Mouse (Mus musculus): ENCODE measurements around the gene Pla1a. TPM values are rescaled to one million over a fixed set of nuclear protein-coding genes. Genes with fewer than 3 reads are reported as not detected.
A peak's percentile ranks its signal among the peaks of the same experiment; 100 is the strongest.

The Pla1a gene
- polyA plus RNA-seq, 1 experiment from 2014 or later: not detected

DNA sequence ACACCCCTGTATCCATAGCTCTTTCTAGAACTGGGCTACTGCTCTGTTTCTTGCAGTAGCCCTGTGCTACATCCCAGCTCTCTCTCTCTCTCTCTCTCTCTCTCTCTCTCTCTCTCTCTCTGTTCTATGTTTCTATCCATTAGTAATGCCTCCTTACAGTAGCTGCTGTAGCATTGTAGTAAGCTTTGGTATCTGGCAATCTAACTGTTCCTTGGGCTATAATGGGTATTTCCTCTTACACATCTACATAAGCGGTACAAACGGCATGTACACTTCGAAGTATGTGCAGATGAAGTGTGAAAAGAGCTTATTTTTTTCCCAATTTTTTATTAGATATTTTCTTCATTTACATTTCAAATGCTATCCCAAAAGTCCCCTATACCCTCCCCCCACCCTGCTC is 53.0 kb downstream of the Pla1a start:
- WGBS: 89% methylated on average over 3 of the region's 3 CpGs
- no peaks in the 10 kb centered on the region for H3K27me3 ChIP-seq (ENCODE audit: control insufficient read depth, insufficient read depth, low read length)
- ATAC-seq (ENCODE audit: insufficient number of reproducible peaks, insufficient read depth, low FRiP score, low read depth): no peak
- no peaks in the 10 kb centered on the region for H3K36me3 ChIP-seq (ENCODE audit: control insufficient read depth, insufficient read depth, low read length)
- H3K27ac ChIP-seq (ENCODE audit: low read length): no peak overlapping the region
- H3K4me2 ChIP-seq (replicated peaks; ENCODE audit: low read depth, low read length): no peak overlapping the region
- no peaks in the 10 kb centered on the region; the same call in 1 of the 2 replicates for H3K4me1 ChIP-seq (ENCODE audit: control insufficient read depth, insufficient read depth, low read length)
- no peak overlapping the region for H3K9ac ChIP-seq (replicated peaks; ENCODE audit: low read depth, low read length)
- H3K9me3 ChIP-seq (ENCODE audit: control insufficient read depth, low read depth, low read length): no peaks in the 10 kb centered on the region
- no peak overlapping the region for H3K4me3 ChIP-seq (ENCODE audit: low read depth, low read length)

DNA sequence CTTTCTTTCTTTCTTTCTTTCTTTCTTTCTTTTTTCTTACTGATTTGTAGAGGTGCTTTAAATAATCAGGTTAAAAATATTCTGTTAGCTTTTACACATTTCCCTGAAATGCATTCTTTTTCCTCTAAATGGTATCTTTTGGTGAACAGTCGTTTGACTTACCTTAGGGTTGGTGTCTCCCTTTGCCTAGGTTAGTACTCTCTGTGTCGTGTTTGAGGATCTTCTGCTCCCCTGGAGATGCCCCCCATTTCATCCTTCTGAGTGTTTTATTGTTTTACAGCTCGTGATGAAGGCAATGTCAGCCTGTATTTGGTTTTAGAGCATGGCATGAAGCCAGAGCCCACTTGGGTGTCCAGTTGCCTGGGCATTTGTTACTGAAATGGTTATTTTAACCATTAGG is 53.5 kb downstream of the Pla1a start:
- no peaks in the 10 kb centered on the region; the same call in 1 of the 2 replicates for H3K4me1 ChIP-seq (ENCODE audit: control insufficient read depth, insufficient read depth, low read length)
- H3K9ac ChIP-seq (replicated peaks; ENCODE audit: low read depth, low read length): no peak overlapping the region
- no peak for ATAC-seq (ENCODE audit: insufficient number of reproducible peaks, insufficient read depth, low FRiP score, low read depth)
- H3K36me3 ChIP-seq (ENCODE audit: control insufficient read depth, insufficient read depth, low read length): no peaks in the 10 kb centered on the region
- 39% methylated on average over 3 of the region's 3 CpGs for WGBS
- H3K27me3 ChIP-seq (ENCODE audit: control insufficient read depth, insufficient read depth, low read length): no peaks in the 10 kb centered on the region
- H3K9me3 ChIP-seq (ENCODE audit: control insufficient read depth, low read depth, low read length): no peaks in the 10 kb centered on the region
- H3K27ac ChIP-seq (ENCODE audit: low read length): no peak overlapping the region
- no peak overlapping the region for H3K4me2 ChIP-seq (replicated peaks; ENCODE audit: low read depth, low read length)
- no peak overlapping the region for H3K4me3 ChIP-seq (ENCODE audit: low read depth, low read length)

DNA sequence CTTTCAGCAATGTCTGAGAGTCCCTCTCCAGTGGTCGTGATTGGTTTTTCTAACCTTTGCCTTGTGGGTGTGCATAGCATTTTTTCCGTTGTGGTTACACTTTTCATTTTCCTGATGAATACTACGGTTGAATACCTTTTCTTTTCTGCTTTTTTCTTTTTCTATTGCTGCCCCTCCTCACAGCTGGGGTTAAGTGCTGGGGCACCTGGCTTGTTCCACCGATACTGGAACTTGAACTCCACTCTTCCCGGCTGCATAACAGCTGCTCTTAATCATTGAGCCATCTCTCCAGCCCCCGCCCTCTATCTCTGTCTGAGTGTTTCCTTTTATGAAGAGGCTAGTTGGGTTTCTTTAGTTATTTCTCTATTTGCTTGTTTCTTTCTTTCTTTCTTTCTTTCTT is 53.9 kb downstream of the Pla1a start:
- WGBS: 28% methylated on average over 6 of the region's 6 CpGs
- no peaks in the 10 kb centered on the region for H3K9me3 ChIP-seq (ENCODE audit: control insufficient read depth, low read depth, low read length)
- H3K4me1 ChIP-seq (ENCODE audit: control insufficient read depth, insufficient read depth, low read length): no peaks in the 10 kb centered on the region; the same call in 1 of the 2 replicates
- H3K4me2 ChIP-seq (replicated peaks; ENCODE audit: low read depth, low read length): no peak overlapping the region
- no peaks in the 10 kb centered on the region for H3K27me3 ChIP-seq (ENCODE audit: control insufficient read depth, insufficient read depth, low read length)
- H3K36me3 ChIP-seq (ENCODE audit: control insufficient read depth, insufficient read depth, low read length): no peaks in the 10 kb centered on the region
- no peak overlapping the region for H3K9ac ChIP-seq (replicated peaks; ENCODE audit: low read depth, low read length)
- no peak for ATAC-seq (ENCODE audit: insufficient number of reproducible peaks, insufficient read depth, low FRiP score, low read depth)
- no peak overlapping the region for H3K27ac ChIP-seq (ENCODE audit: low read length)
- no peak overlapping the region for H3K4me3 ChIP-seq (ENCODE audit: low read depth, low read length)

DNA sequence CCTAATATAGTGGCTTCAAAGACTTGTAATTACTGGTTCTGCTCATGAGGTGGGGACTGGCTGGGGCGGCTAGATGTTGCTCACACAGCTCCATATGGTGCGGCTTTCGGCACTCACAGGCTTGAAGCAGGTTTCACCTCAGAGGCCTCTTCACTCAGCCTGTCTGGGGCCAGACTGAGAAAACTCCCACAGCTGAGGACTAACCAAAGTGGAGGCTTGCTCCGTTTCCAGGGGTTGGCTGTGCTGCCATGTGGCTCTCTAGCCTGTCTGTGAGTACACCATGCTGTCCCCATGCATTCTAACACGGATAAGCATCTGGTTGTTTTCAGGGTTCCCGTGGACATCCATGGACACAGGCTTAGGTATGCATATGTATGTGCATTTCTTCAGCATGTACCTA is 54.4 kb downstream of the Pla1a start:
- no peaks in the 10 kb centered on the region for H3K36me3 ChIP-seq (ENCODE audit: control insufficient read depth, insufficient read depth, low read length)
- 0 out of 2 replicates have a peak, but pooled peaks have one; percentile 26 for ATAC-seq (ENCODE audit: insufficient number of reproducible peaks, insufficient read depth, low FRiP score, low read depth)
- H3K4me2 ChIP-seq (replicated peaks; ENCODE audit: low read depth, low read length): no peak overlapping the region
- WGBS: 82% methylated on average over 6 of the region's 6 CpGs
- H3K9me3 ChIP-seq (ENCODE audit: control insufficient read depth, low read depth, low read length): no peaks in the 10 kb centered on the region
- H3K4me1 ChIP-seq (ENCODE audit: control insufficient read depth, insufficient read depth, low read length): no peaks in the 10 kb centered on the region; the same call in 1 of the 2 replicates
- H3K4me3 ChIP-seq (ENCODE audit: low read depth, low read length): no peak overlapping the region
- no peaks in the 10 kb centered on the region for H3K27me3 ChIP-seq (ENCODE audit: control insufficient read depth, insufficient read depth, low read length)
- H3K9ac ChIP-seq (replicated peaks; ENCODE audit: low read depth, low read length): no peak overlapping the region
- no peak overlapping the region for H3K27ac ChIP-seq (ENCODE audit: low read length)

DNA sequence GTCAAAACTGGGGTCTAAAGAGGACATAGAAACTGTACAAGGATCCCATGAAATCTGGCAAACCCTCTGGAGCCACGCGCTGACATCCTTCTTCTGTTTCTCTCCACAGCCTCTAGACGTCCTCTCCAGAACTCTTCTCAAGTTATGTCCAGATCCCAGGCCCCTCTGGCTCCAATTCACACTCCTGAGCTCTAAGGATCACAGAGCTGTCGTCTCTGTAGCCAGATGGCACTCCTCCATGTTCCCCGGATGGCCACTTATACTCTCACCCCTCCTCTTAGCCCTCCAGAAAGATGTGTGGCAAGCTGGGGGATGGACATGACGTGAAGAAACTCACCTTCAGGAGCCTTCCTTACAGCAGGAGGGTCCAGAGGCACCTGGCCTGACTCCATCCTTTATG is 55.4 kb downstream of the Pla1a start:
- Histone ChIP-seq H3K9ac (replicated peaks; ENCODE audit: low read depth, low read length) (no peak overlapping the region), H3K27ac (ENCODE audit: low read length) (no peak overlapping the region), H3K4me1 (ENCODE audit: control insufficient read depth, insufficient read depth, low read length) (no peaks in the 10 kb centered on the region; the same call in 1 of the 2 replicates), H3K4me3 (ENCODE audit: low read depth, low read length) (no peak overlapping the region), H3K4me2 (replicated peaks; ENCODE audit: low read depth, low read length) (no peak overlapping the region), H3K9me3 (ENCODE audit: control insufficient read depth, low read depth, low read length) (no peaks in the 10 kb centered on the region), H3K36me3 (ENCODE audit: control insufficient read depth, insufficient read depth, low read length) (no peaks in the 10 kb centered on the region), H3K27me3 (ENCODE audit: control insufficient read depth, insufficient read depth, low read length) (no peaks in the 10 kb centered on the region)
- no peak for ATAC-seq (ENCODE audit: insufficient number of reproducible peaks, insufficient read depth, low FRiP score, low read depth)
- 78% methylated on average over 6 of the region's 6 CpGs for WGBS

DNA sequence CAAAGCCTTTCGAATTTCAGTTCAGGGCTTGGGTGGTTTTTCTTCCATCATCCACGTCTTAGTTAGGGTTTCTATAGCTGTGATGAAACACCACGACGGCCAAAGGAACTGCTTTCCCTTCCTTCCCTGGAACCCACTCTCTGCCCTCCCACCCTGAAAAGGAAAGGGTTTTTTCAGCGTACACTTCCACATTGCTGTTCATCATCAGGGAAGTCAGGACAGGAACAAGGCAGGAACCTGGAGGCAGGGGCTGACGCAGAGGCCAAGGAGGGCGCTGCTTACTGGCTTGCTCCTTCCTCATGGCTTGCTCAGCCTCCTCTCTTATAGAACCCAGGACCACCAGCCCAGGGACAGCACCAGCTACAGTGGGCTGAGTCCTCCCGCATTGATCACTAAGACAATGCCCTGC is 56.1 kb downstream of the Pla1a start:
- H3K4me1 ChIP-seq (ENCODE audit: control insufficient read depth, insufficient read depth, low read length): no peaks in the 10 kb centered on the region; the same call in 1 of the 2 replicates
- no peaks in the 10 kb centered on the region for H3K9me3 ChIP-seq (ENCODE audit: control insufficient read depth, low read depth, low read length)
- H3K4me2 ChIP-seq (replicated peaks; ENCODE audit: low read depth, low read length): peak overlapping the region; percentile 40
- H3K36me3 ChIP-seq (ENCODE audit: control insufficient read depth, insufficient read depth, low read length): no peaks in the 10 kb centered on the region
- 52% methylated on average over 8 of the region's 8 CpGs for WGBS
- no peak overlapping the region; the same call in 1 of the 2 replicates for H3K27ac ChIP-seq (ENCODE audit: low read length)
- H3K27me3 ChIP-seq (ENCODE audit: control insufficient read depth, insufficient read depth, low read length): no peaks in the 10 kb centered on the region
- ATAC-seq (ENCODE audit: insufficient number of reproducible peaks, insufficient read depth, low FRiP score, low read depth): no peak
- peak overlapping the region; percentile 18 for H3K4me3 ChIP-seq (ENCODE audit: low read depth, low read length)
- no peak overlapping the region for H3K9ac ChIP-seq (replicated peaks; ENCODE audit: low read depth, low read length)

DNA sequence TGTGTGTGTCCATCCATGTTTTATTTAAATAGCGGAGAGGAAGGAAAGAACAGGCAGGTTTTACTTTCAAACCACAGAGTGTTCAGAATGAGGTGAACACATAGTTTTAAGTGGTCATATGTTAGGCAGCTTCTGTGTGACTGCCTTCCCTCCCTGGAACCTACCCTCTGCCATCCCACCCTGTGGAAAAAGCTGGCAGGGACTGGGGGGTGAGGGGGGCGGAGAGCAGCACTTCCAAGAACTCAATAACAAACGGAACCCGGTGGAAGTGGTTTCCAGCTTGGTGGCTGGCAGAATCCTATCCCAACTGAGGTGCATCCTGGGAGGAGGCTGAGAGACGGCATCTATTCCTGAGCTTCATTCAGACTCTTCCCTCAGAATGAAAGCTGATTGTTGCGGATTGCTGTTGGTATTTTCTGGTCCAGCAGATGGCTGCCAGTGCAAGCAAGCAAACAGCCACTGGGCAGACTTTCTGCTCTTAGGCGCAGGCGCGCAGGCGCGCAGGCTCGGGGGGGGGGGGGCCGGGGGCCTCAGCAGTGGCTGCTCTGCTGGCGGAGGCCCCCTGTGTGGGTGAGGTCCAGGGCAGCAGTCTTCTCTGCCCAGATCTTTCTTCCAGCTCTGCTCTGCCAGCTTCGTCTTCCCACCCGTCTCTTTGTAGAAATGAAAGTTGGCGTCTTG is 56.6 kb downstream of the Pla1a start:
- Histone ChIP-seq H3K4me2 (replicated peaks; ENCODE audit: low read depth, low read length) (peak overlapping the region; percentile 40), H3K36me3 (ENCODE audit: control insufficient read depth, insufficient read depth, low read length) (no peaks in the 10 kb centered on the region), H3K27me3 (ENCODE audit: control insufficient read depth, insufficient read depth, low read length) (no peaks in the 10 kb centered on the region), H3K9me3 (ENCODE audit: control insufficient read depth, low read depth, low read length) (no peaks in the 10 kb centered on the region), H3K4me3 (ENCODE audit: low read depth, low read length) (peak overlapping the region; percentile 18), H3K27ac (ENCODE audit: low read length) (no peak overlapping the region), H3K9ac (replicated peaks; ENCODE audit: low read depth, low read length) (no peak overlapping the region; the same call in 1 of the 2 replicates), H3K4me1 (ENCODE audit: control insufficient read depth, insufficient read depth, low read length) (no peaks in the 10 kb centered on the region; the same call in 1 of the 2 replicates)
- 30% methylated on average over 17 of the region's 17 CpGs for WGBS
- ATAC-seq (ENCODE audit: insufficient number of reproducible peaks, insufficient read depth, low FRiP score, low read depth): peak; percentile 83; the same call in 1 of the 2 replicates

DNA sequence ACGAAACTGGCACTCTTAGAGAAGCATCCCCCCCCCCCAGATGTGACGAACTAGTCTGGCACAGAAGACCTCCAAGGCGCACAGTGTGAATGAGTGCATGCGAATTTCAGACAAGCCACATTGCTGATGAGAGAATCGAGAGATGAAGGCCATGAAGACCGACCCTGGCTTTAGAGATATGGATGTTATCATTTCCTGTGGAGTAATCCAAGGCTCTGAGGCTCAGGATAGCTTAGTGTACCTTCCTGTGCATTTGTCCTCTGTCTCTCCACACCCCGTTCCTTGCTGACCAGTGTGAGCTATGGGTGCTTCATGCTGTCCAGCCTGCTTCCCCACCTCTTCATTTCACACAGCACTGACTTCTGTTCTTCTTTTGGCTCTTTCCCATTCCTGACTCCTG is 57.8 kb downstream of the Pla1a start:
- Histone ChIP-seq H3K4me3 (ENCODE audit: low read depth, low read length) (no peak overlapping the region), H3K27me3 (ENCODE audit: control insufficient read depth, insufficient read depth, low read length) (no peaks in the 10 kb centered on the region), H3K27ac (ENCODE audit: low read length) (no peak overlapping the region), H3K4me1 (ENCODE audit: control insufficient read depth, insufficient read depth, low read length) (no peaks in the 10 kb centered on the region; the same call in 1 of the 2 replicates), H3K9ac (replicated peaks; ENCODE audit: low read depth, low read length) (no peak overlapping the region), H3K36me3 (ENCODE audit: control insufficient read depth, insufficient read depth, low read length) (no peaks in the 10 kb centered on the region), H3K4me2 (replicated peaks; ENCODE audit: low read depth, low read length) (no peak overlapping the region), H3K9me3 (ENCODE audit: control insufficient read depth, low read depth, low read length) (no peaks in the 10 kb centered on the region)
- ATAC-seq (ENCODE audit: insufficient number of reproducible peaks, insufficient read depth, low FRiP score, low read depth): no peak
- 82% methylated on average over 7 of the region's 7 CpGs for WGBS

Data from stomach, embryonic 14.5 days (tissue).